Mouse (Mus musculus): ENCODE results near the gene Gm34302. TPM values are rescaled to one million over a fixed set of nuclear protein-coding genes. Genes with fewer than 3 reads are reported as not detected.
"Not testable (repeated sequence)": the region's sequence is repeated elsewhere in the genome, so short reads cannot be mapped to it uniquely, and the experiment has no call there.

Gene Gm34302
- polyA plus RNA-seq (2015; fragmentation: Nextera tagmentation; extraction: Ambion mirVana) = not detected in 2 replicates

GRCm38 (mm10) chr3:63483726-63484125 lies at the start of gene Gm34302:
Gm34302 (minus strand) TSS chr3:63483879.
- no peak for ATAC-seq
- Histone ChIP-seq H3K9ac (no peak within 1 kb of the TSS), H3K4me2 (replicated peaks) (no peak within 1 kb of the TSS), H3K4me3 (replicated peaks) (no peak within 1 kb of the TSS), H3K9me3 (no peaks in the 10 kb centered on the region), H3K4me1 (replicated peaks) (no peaks in the 10 kb centered on the region), H3K36me3 (no peaks in the 10 kb centered on the region), H3K27me3 (replicated peaks) (no peaks in the 10 kb centered on the region), H3K27ac (no peak within 1 kb of the TSS)
- 53% methylated on average over 1 of the region's 1 CpGs for WGBS

- Histone ChIP-seq H3K4me1 (replicated peaks) (no peaks in the 10 kb centered on the region), H3K4me3 (replicated peaks) (no peak overlapping the region), H3K27ac (no peak overlapping the region), H3K4me2 (replicated peaks) (no peak overlapping the region), H3K27me3 (replicated peaks) (no peaks in the 10 kb centered on the region), H3K9ac (no peak overlapping the region), H3K9me3 (no peaks in the 10 kb centered on the region), H3K36me3 (no peaks in the 10 kb centered on the region)
- 64% methylated on average over 1 of the region's 1 CpGs for WGBS
- no peak for ATAC-seq
Observed at GRCm38 (mm10) chr3:63531847-63532246, 48.2 kb upstream of the Gm34302 start.

GRCm38 (mm10) chr3:63517681-63518080 lies 34.0 kb upstream of the Gm34302 start:
- 94% methylated on average over 1 of the region's 1 CpGs for WGBS

GRCm38 (mm10) chr3:63516279-63516678 lies 32.6 kb upstream of the Gm34302 start:
- 85% methylated on average over 3 of the region's 3 CpGs for WGBS
- not testable (repeated sequence) for H3K27me3 ChIP-seq (replicated peaks); ATAC-seq; H3K9ac ChIP-seq; H3K4me2 ChIP-seq (replicated peaks); H3K4me3 ChIP-seq (replicated peaks); H3K27ac ChIP-seq; H3K4me1 ChIP-seq (replicated peaks); H3K9me3 ChIP-seq; H3K36me3 ChIP-seq

More at GRCm38 (mm10) chr3:63517681-63518080, 34.0 kb upstream of the Gm34302 start:
- no peak overlapping the region for H3K4me2 ChIP-seq (replicated peaks)
- no peak overlapping the region for H3K4me3 ChIP-seq (replicated peaks)
- no peaks in the 10 kb centered on the region for H3K9me3 ChIP-seq
- no peak overlapping the region for H3K27ac ChIP-seq
- no peak for ATAC-seq
- no peak overlapping the region for H3K9ac ChIP-seq
- H3K27me3 ChIP-seq (replicated peaks) = no peaks in the 10 kb centered on the region
- no peaks in the 10 kb centered on the region for H3K4me1 ChIP-seq (replicated peaks)
- H3K36me3 ChIP-seq = no peaks in the 10 kb centered on the region

DNA sequence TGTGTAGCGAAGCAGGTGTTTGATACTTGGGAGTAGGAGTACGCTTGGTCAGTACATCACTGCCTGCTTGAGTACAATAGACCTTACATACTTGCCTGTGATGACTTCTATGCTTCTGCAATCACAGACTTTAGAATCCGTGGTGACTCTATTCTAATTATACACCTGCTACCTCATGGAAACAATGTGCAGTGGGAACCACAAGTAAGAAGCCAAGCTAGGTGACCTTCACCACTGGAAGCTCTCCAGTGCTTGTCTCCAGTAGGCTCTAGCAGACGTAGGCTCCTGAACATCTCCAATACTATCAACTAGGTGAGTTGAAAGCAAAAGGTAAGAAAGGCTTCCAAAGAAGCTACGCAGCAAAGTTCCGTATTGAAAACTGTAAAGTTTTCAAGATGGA lies 27.6 kb upstream of the Gm34302 start:
- Histone ChIP-seq H3K27me3 (replicated peaks) (no peaks in the 10 kb centered on the region), H3K9ac (no peak overlapping the region), H3K27ac (no peak overlapping the region), H3K36me3 (no peaks in the 10 kb centered on the region), H3K4me2 (replicated peaks) (no peak overlapping the region), H3K4me1 (replicated peaks) (no peaks in the 10 kb centered on the region), H3K9me3 (no peaks in the 10 kb centered on the region), H3K4me3 (replicated peaks) (no peak overlapping the region)
- 91% methylated on average over 6 of the region's 6 CpGs for WGBS
- ATAC-seq = no peak

- Histone ChIP-seq H3K27me3 (replicated peaks) (no peaks in the 10 kb centered on the region), H3K9me3 (no peaks in the 10 kb centered on the region), H3K4me3 (replicated peaks) (no peak overlapping the region), H3K4me1 (replicated peaks) (no peaks in the 10 kb centered on the region), H3K27ac (no peak overlapping the region), H3K4me2 (replicated peaks) (no peak overlapping the region), H3K9ac (no peak overlapping the region), H3K36me3 (no peaks in the 10 kb centered on the region)
- WGBS = 76% methylated on average over 2 of the region's 2 CpGs
- 0 out of 2 replicates have a peak, but pooled peaks have one; percentile 31 for ATAC-seq
Observed at GRCm38 (mm10) chr3:63509484-63509883, 25.8 kb upstream of the Gm34302 start.

DNA sequence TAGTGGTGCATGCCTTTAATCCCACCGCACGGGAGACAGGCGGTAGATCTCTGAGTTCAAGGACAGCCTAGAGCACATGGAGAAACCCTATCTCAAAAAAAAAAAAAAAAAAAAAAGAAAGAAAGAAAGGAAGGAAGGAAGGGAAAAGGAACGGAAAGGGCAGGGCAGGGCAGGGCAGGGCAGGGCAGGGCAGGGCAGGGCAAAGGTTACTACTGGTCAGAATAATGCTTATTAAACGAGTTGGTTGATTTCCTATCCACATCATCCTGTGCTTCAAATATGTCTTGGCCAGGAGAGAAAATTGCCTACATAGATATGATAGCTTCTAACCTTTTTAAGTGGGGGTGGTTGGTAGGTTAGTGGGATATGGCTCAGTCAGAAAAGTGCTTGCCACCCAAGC lies 25.2 kb upstream of the Gm34302 start:
- Histone ChIP-seq H3K9me3 (no peaks in the 10 kb centered on the region), H3K4me3 (replicated peaks) (no peak overlapping the region), H3K27ac (no peak overlapping the region), H3K36me3 (no peaks in the 10 kb centered on the region), H3K27me3 (replicated peaks) (no peaks in the 10 kb centered on the region), H3K4me2 (replicated peaks) (no peak overlapping the region), H3K9ac (no peak overlapping the region), H3K4me1 (replicated peaks) (no peaks in the 10 kb centered on the region)
- peak; percentile 53; the same call in 1 of the 2 replicates for ATAC-seq
- 70% methylated on average over 5 of the region's 5 CpGs for WGBS

DNA sequence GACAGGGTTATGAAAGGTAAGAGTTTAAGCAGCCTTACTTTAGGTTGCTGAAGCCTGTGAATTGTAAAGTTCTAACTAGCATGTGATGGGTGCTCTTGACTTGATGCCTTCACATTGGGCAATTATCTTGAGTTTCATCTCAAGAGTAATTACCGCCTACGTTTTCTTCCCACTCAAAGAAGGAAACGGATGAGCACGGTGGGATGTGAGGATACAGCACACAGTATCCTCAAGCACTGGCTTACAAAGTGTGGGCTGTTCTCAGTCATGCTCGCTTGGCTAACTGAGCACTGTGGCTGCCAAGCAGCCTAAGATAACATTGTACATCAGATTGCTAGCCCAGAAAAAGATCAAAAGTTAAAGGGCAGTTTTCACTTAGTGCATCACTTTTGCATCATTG lies 20.8 kb upstream of the Gm34302 start:
- no peaks in the 10 kb centered on the region for H3K9me3 ChIP-seq
- no peaks in the 10 kb centered on the region for H3K36me3 ChIP-seq
- no peak overlapping the region for H3K9ac ChIP-seq
- H3K27ac ChIP-seq = no peak overlapping the region
- H3K27me3 ChIP-seq (replicated peaks) = no peaks in the 10 kb centered on the region
- H3K4me1 ChIP-seq (replicated peaks) = no peaks in the 10 kb centered on the region
- H3K4me2 ChIP-seq (replicated peaks) = no peak overlapping the region
- no peak for ATAC-seq
- no peak overlapping the region for H3K4me3 ChIP-seq (replicated peaks)
- 83% methylated on average over 5 of the region's 5 CpGs for WGBS

DNA sequence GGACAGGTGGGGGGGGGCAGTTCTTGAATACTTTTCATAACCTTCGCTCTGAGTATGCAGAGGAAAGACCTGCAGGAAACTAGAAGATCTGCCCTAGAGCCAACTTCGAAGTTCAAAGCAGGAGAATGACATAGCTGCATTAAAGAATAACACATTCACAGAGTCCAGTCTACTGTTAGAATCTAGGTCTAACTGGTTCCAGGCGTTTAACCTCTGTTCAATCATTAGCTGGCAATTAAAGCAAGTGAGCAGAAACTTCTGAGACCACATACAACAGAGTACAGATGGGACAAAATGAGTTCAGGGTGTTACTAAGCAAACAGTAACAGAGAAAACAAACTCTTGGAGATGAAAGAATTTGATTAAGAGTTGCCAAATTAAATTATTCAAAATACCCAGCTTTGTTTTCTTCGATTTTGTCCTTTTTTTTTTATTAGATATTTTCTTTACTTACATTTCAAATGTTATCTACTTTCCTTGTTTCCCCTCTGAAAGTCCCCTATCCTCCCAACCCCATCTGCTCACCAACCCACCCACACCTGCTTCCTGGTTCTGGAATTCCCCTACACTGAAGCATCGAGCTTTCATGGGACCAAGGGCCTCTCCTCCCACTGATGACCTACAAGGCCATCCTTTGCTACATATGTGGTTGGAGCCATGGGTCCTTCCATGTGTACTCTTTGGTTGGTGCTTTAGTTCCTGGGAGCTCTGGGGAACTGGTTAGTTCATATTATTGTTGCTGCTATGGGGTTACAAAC lies 11.1 kb upstream of the Gm34302 start:
- Histone ChIP-seq H3K27ac (no peak overlapping the region), H3K27me3 (replicated peaks) (no peaks in the 10 kb centered on the region), H3K9me3 (no peaks in the 10 kb centered on the region), H3K4me3 (replicated peaks) (no peak overlapping the region), H3K4me1 (replicated peaks) (no peaks in the 10 kb centered on the region), H3K9ac (no peak overlapping the region), H3K4me2 (replicated peaks) (no peak overlapping the region), H3K36me3 (no peaks in the 10 kb centered on the region)
- WGBS = 67% methylated on average over 5 of the region's 5 CpGs
- ATAC-seq = no peak

GRCm38 (mm10) chr3:63493563-63493962 lies 9.9 kb upstream of the Gm34302 start:
- H3K4me3 ChIP-seq (replicated peaks) = no peak overlapping the region
- no peaks in the 10 kb centered on the region for H3K9me3 ChIP-seq
- H3K4me2 ChIP-seq (replicated peaks) = no peak overlapping the region
- WGBS = 53% methylated on average over 4 of the region's 4 CpGs
- no peak overlapping the region for H3K27ac ChIP-seq
- no peaks in the 10 kb centered on the region for H3K36me3 ChIP-seq
- H3K4me1 ChIP-seq (replicated peaks) = no peaks in the 10 kb centered on the region
- no peak for ATAC-seq
- no peaks in the 10 kb centered on the region for H3K27me3 ChIP-seq (replicated peaks)
- H3K9ac ChIP-seq = no peak overlapping the region

GRCm38 (mm10) chr3:63440426-63441125 lies 43.1 kb downstream of the Gm34302 start:
- Histone ChIP-seq H3K36me3 (no peaks in the 10 kb centered on the region), H3K27ac (no peak overlapping the region), H3K9ac (no peak overlapping the region), H3K27me3 (replicated peaks) (no peaks in the 10 kb centered on the region), H3K4me3 (replicated peaks) (no peak overlapping the region), H3K9me3 (no peaks in the 10 kb centered on the region; the same call in 1 of the 2 replicates), H3K4me2 (replicated peaks) (no peak overlapping the region), H3K4me1 (replicated peaks) (no peaks in the 10 kb centered on the region)
- WGBS = 64% methylated on average over 1 of the region's 1 CpGs
- no peak for ATAC-seq

GRCm38 (mm10) chr3:63439738-63440137 lies 43.9 kb downstream of the Gm34302 start:
- H3K4me2 ChIP-seq (replicated peaks) = no peak overlapping the region
- no peaks in the 10 kb centered on the region for H3K4me1 ChIP-seq (replicated peaks)
- no peak overlapping the region for H3K9ac ChIP-seq
- no peaks in the 10 kb centered on the region; the same call in 1 of the 2 replicates for H3K9me3 ChIP-seq
- no peaks in the 10 kb centered on the region for H3K27me3 ChIP-seq (replicated peaks)
- no peak for ATAC-seq
- no peak overlapping the region for H3K4me3 ChIP-seq (replicated peaks)
- 92% methylated on average over 2 of the region's 2 CpGs for WGBS
- H3K36me3 ChIP-seq = no peaks in the 10 kb centered on the region
- no peak overlapping the region for H3K27ac ChIP-seq
